Mouse (Mus musculus) olfactory bulb, adult 2 months (tissue): ENCODE data around the gene Olfr134.

Source experiments
- CTCF ChIP-seq: fragments of 200-500 bp; IDR thresholded peaks from 2 replicates; pipeline ENCODE4 v1.5.1; 2012; ENCODE audit warnings: low read depth, mild to moderate bottlenecking, low read length, moderate library complexity; ENCODE audit not compliant: insufficient read depth
- POLR2A ChIP-seq: fragments of 200-500 bp; IDR thresholded peaks from 2 replicates; pipeline ENCODE4 v1.6.1; 2012; ENCODE audit warnings: mild to moderate bottlenecking, low read depth, low read length, moderate library complexity; ENCODE audit not compliant: insufficient read depth

- TF ChIP-seq CTCF (no peak), POLR2A (no peak)
These were observed 32.8 kb downstream of the Olfr134 start, which contains the start of gene Olfr135 for GRCm38 (mm10) chr17:38204035-38204434.
